Mouse (Mus musculus) gastrocnemius, postnatal 10 days (tissue): ENCODE measurements around the gene Mttp. TPM values are rescaled to one million over a fixed set of nuclear protein-coding genes. Genes with fewer than 3 reads are reported as not detected.
A peak's percentile ranks its signal among the peaks of the same experiment; 100 is the strongest.

ENCODE experiments used
- DNase-seq: peaks from one replicate; pipeline ENCODE4 v3.0.0; 2021; ENCODE audit warnings: mixed read lengths
- total RNA-seq, 2 experiments: library from RNA; stranded (reverse); gene quantifications; 2 replicates each; pipeline ENCODE4 v1.2.3; 2021

Mttp gene
- total RNA-seq, 2 experiments from 2014 or later: 3.6 to 3.7 TPM

DNA sequence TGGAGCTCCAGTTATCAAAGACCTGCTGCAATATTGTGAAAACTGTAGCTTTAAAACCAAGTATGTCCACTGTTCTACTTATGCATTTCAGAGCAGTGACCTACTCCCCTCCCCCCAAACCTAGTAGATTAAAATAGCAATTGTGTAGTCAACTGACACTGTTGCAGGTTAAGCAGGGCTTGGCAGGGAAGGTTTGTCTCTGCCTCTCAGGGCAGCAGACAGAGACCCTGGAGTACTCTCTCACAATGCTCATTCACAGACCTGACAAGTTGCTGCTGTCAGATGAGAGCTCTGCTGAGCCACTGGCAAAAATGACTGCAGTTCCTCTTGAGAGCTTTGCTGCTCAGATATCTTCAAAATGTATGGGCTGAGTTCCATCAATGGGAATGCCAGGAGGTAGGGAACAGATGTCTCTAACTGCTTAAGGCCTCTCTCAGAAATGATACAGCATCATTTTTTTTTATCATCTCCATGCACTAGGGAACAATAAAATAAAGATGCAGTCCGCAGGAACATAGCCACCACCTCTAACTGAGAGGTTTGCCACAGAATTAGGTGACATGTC, 61.6 kb downstream of the Mttp start:
- DNase-seq: no peak

DNA sequence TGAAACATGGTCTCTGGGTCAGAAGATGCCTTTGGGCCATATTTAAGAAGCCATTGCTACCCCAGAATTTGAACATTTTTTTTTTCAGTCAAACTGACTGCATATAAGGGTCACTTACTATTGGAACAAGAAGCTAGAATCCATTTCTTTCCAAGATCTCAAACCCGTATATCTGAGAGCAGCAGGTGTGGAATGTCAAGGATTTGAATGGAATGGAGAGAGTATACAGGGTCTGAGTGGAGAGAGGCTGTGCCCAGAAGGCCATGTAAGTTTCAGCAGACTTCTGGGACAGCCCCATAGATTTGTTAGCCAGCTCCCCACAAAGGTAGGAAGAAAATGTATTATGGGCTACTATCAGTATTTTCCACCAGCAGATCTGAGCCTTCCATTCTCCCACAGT, 66.1 kb downstream of the Mttp start:
- DNase-seq: no peak

DNA sequence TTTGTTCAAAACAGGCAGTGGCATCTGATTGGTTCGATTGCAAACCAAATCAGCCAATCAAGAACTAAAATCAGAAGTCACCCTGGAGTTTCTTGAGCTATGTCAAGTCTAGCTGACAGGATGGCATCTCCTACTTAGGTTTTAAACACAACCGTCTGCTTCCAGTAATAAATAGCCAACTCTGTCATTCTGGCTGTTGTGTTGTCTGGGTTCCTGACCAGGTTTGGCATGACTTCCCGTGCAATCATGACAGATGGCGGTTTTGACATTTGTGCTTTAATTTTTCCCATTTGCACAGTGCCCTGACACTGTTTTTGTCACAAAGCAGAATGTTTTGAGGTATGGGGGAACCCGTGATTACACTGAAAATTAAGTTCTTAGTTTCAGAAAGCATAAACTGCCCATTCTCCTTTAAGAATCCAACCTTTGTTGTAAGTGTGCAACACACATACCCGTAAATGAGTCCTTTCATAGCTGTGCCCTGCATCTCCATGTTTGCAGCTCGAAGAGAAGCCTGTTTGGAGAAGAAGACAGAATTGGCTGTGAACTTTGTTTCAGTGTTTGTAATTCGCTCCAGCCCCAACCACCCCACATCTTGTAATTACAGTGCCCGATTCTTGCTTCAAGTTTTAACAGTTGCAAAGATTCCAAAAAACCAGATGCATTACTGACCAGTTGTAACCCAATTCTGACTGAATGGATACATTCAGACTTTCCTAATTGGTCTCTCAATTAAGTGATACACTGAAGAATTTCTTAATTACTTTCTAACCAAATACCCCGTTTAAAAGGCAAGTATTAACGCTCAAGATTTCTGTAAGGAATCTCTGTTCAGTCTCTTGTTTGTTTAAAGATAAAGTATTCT, 67.1 kb downstream of the Mttp start:
- no peak for DNase-seq

DNA sequence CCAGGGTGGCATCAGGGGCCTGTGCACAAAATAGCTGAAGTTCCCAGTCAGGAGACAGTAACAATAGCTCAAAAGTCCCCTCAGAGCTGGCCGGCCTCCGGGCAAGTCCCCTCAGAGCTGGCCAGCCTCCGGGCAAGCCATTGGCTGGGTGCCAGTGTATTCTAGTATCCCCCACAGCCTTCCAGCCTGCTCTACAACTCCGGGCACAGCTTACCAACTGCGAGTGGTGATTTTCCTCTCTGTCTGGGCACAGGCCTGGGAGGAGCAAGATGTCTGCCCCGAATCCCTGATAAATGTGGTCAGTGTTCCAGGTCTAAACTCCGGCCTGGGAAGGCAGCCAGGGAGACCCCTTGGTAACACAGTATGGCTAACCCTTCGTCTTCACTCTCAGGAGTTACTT, 69.6 kb downstream of the Mttp start:
- peak; percentile 64 for DNase-seq

DNA sequence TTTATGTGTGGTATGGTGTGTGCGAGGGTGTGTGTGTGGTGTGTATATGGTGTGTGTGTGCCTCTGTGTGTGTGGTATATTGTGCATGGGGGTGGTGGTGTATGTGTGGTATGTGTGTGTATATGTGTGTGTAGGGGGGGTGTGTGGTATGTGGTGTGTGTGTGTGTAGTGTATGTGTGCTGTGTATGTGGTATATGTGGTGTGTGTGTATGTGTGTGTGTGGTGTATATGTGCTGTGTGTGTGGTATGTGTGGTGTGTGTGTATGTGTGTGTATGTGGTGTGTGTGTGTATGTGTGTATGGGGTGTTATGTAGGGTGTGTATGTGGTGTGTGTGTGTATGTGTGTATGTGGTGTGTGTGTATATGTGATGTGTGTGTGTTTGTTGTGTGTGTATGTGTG, 70.6 kb downstream of the Mttp start:
- no peak for DNase-seq

DNA sequence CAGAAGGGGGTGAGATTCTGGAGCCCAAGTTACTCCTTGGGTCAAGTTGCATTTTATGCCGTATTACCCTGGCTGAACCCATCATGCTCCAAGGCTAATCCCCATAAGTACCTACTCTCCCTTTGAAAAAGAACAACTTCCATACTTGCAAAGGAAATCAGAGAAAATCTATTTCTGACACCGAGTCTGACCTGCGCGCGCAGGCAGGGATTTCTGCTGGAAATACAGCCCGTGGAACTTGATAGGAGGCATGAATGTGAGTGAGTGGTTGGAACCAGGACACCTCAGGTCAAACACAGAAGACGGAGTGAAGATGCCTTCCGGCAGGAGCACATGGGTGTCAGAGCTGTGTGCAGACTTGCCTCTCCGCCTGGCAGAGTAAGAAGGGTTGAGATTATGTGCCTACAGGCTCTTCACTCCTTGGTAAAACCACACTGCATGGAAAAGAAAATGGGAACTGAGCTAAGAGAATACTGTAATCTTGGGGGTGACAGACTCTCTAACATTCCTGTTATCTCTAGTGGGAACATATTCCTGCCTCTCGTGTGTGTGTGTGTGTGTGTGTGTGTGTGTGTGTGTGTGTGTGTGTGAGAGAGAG, 73.2 kb downstream of the Mttp start:
- DNase-seq: peak; percentile 34

DNA sequence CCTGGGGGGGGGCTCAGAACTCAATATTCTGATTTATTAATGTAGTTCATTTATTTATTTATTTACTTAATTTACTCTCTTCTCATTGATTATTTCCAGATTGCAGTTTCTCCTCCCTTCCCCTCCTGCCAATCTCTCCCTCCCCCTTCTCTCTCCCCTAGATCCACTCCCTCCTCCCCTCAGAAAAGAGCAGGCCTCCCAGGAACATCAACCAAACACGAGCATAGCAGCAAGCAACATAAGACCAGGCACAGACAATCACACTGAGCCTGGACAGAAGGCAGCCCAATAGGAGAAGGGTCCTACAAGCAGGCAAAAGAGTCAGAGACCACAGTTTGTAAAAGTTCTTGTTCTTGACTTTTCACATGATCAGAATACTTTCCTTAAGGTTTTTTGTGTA, 73.8 kb downstream of the Mttp start:
- no peak for DNase-seq

DNA sequence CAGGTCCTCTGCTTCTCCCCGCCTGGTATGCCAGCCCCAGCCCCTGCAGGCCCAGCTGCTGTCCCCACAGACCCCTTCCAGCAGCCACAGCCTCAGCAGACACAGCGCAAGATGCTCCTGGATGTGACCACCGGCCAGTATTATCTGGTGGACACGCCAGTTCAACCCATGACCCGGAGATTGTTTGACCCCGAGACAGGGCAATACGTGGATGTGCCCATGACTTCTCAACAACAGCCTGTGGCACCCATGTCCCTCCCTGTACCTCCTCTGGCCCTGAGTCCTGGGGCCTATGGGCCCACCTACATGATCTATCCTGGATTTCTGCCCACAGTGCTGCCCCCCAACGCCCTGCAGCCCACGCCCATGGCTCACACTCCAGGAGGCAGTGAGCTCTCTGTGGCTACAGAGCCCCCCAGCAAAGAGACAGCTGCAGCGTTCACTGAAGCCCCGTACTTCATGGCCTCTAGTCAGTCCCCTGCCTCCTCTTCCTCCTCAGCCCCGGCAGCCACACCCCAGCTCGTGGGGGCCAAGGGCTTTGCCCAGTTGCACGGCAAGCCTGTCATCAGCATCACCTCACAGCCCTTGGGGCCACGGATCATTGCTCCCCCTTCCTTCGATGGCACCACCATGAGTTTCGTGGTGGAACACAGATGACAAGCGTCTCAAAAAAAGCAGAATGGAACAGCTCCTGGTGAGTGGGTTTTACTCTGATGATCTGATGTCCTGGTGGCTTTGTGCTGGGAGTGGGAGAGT, 74.8 kb downstream of the Mttp start:
- no peak for DNase-seq

DNA sequence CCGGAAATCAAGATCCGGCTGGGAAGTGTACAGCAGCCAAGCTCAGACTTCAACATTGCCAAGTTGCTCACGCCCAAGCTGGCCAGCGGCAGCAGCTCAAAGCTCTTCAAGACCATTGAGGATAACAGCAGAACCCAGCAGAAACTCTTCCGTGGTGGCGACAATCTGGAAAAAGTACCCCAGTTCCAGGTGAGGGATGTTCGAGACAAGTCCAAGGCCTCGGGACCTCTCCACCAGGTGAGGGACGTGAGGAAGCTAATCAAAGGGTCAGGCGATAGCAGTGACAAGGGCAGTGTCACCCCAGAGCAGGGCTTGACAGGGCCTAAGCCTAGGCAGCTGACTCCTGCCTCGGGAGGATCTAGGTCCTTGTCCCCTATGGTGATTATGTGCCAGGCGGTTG, 76.7 kb downstream of the Mttp start:
- no peak for DNase-seq

DNA sequence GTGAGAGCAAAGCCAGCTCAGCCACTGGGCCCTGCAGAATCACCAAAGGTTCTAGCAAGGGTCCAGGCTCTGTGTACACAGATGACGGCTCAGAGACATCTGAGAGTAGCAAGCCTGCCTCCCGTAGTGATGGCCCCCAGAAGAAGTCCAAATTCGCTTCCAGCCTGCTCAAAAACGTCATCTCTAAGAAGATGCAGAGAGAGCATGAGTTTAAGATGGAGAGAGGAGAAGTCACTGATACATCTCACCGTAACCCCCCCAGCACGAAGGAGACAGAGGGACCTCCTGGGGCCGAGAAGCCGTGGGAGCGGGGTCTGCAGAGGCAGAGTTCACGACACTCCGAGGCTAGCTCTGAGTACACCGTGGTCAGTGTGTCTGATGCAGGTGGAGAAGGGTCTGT, 77.5 kb downstream of the Mttp start, which contains the start of gene Gm5105:
Gm5105 (minus strand) TSS at position 101 of the 400 bp plus-strand sequence.
- DNase-seq: no peak

DNA sequence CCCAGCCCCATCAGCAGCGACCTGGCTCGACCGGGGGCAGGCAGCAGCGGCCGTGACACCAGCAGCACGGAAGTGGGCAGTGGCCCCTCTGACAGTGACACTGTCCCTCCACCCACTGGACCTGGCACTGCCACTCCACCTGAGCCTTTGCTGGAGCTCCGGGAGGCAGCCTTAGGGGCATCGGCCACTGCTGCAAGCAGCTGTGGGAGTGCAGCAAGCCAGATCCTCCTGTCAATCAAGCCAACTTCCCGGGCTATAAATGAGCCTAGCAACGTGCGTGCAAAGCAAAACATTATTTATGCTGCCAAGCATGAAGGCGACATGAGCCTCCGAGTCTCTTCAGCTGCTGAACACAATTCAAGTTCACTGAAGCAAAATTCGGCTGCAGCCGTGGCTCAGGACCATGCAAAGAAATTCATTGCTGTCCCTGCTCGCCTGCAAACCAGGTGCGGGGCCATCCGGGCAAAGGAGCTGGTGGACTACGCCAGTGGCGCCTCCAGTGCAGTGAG, 78.4 kb downstream of the Mttp start:
- DNase-seq: peak; percentile 56

DNA sequence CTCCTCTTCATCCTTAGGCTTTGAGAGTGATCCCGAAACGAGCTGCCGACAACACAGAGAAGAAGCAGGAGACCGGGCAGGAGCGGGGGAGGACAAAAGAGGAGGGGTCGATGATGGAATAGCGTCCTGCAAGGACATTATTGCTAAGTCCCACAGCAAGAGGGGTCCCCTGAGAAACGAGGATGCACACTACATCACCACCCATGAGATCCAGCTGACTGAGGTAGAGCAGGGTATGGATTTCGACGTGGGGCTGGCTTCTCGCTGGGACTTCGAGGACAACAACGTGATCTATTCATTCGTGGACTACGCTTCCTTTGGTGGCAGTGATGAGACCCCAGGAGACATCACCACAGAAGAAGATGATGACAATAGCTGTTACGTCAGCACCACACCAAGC, 78.8 kb downstream of the Mttp start:
- no peak for DNase-seq

DNA sequence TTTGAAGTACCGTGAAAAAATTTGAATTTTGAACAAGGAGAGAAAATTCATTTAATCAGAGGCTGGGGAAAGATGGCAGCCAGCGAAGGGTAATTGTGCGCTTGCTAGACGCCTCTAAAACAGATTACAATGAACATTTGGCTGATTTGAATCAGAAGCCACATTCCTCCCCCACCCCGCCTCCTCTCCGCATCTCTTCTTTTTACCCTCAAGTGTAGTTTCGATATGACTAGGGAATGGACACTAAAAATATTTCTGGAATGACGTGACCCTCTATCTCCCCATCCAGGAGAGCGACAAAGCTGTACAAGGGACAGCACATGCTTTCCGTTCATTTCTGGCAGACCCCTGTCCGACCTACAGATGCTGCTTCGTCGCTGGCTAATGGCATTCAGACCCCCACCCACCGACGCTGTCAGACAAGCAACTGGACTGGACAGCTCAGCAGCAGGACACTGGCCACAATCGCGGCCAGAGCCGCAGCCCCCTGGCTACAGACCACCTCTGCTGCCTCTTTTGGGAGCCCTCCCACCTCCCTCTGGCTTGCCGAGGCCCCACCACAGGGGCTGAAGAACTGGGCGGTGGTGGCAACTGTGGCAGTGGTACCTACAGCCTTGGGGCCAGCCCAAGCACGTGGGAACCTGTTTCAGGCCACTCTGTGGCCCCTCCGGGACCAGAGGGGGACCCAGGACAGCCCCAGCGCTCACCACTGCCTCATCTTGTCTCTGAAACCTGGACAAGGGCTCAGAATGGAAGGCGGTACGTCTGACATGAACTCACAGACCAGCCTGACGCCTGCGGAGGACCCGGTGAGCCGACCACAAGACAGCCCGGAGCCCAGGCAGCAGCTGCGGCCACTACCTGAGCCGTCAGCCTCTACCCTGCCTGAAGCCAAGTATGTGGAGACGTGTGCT, 79.8 kb downstream of the Mttp start, which contains the start of gene 1110002E22Rik:
1110002E22Rik (plus strand) TSS at position 321 of the 914 bp plus-strand sequence.
- DNase-seq: peak; percentile 26

DNA sequence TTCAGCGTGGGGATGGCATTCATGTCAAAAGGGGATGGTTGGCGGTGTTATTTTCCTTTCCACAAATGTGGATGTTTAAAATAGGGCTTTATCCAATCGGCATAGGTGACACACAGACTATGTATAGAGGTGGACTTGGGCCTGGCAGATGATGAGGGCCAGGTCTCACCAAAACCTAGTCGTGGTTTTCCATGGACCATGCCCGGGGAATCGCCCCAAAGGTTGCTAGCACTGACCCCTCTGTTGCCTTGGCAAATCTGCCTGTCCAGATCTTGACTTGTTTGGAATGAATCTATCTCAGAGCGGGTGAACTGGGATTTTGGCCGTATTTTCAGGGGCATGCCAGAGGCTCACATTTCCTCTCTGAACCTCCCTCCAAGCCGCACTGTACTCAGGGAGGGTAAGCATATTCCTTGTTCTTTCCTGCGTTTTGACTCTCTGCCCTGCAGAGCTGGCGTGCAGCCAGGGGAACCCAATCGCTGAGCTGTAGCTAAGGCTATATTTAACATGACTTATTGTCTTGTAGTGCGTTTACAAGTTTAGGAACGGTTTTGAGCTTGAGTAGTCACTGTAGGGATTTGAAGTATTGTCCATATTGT, 80.9 kb downstream of the Mttp start:
- DNase-seq: peak; percentile 82

DNA sequence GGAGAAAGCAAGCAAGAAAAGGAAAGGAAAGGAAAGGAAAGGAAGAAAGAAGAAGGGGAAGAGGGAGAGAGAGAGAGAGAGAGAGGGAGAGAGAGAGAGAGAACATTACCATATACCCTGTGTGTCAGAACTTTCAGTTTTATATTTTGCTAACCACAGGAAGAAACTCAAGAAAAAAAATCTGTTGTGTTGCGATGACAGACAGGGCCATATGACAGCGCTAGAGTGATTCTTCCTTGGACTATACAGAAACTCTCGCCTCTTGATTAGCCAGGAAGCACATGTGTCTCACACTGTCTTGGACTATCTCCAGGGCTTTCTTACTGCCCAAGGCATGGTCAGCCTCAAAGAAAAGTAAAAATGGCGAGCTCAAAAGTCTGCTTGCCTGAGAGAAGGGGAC, 82.1 kb downstream of the Mttp start:
- no peak for DNase-seq

DNA sequence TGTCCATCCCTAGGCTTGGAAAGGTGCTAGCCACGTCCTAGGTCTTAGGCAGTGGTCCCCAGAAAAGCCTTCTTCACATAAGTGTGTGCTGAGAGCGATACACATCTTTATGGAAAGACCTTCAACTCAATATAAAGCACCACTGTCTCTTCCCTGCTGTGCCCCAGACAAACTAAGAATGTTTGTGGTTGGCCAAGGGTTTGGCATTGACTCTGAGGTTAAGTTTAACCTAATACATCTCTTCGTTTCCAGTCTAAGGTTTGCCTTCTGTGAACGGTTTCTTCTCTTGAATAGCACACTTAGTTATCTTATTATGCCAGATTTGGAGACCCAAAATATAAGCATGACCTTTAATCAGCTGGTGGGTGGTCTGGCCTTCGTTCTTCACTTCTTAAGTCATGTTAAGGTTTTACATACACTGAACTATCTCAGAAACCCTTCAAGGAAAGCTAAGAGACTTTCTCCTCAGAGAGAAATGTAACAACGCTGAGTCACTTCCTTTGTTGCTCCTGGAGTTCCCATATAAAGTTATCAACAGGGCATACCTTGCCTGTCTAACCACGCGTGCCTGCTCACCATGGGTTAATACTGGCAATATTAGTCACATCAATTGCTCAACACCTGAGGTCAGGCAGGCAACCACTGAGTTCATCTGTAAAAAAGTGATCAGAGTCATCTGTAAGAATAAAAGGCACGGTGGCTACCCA, 83.4 kb downstream of the Mttp start:
- DNase-seq: no peak

DNA sequence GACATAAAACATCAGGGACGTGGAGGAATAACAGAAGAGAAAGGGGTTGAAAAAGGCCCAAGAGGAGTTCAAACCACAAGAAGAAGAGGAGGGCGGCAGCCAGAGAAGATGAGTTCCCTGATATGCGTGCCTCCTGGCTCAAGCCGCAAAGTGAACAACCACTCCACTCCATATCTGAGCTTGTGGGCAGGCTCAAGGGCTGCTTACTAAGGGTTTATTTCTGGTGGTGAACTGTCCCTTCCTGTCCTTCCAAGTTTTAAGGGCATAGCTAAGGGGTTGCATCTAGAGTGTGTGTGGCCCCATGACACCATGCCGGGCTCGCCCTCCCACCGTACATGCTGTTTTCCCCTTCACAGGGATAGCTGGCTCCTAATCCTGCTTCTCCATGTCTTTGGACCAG, 84.3 kb downstream of the Mttp start:
- no peak for DNase-seq

DNA sequence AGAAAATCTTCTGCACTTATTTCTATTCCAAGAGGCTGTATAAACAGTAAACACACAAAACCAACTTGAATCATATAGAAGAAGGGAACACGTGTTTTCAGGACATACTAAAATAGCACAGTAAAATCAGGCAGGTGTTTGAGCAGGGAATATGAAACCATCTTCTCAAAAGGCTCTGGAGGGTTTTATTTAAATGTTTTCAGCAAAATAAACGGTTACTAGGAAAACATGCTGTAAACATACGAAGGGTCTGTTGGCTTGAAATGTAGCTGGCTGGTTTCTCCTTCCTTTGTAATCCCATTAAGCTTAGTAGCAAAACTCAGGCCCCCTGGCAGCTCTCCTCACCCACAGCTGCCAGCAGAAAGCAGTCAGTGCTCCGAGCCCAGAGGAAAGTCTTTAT, 86.5 kb downstream of the Mttp start:
- no peak for DNase-seq

DNA sequence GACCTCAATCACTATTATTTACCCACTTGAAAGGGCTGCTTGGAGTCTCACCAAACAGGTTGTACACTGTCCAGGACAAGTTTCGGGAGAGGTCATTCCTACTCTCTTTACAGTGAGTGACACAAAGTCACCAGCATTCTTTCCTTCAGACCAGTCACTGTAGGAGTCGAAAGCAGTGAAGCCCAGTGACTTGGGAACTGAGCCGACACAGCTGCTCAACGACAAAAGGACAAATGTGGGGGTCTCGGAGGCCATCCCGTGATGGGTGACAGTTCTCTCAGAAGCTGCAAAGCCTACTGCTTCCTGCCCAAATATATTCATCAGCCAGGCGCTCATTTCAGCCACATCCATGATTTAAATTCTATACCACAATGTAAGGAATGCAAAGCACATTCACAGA, 87.8 kb downstream of the Mttp start:
- DNase-seq: no peak

DNA sequence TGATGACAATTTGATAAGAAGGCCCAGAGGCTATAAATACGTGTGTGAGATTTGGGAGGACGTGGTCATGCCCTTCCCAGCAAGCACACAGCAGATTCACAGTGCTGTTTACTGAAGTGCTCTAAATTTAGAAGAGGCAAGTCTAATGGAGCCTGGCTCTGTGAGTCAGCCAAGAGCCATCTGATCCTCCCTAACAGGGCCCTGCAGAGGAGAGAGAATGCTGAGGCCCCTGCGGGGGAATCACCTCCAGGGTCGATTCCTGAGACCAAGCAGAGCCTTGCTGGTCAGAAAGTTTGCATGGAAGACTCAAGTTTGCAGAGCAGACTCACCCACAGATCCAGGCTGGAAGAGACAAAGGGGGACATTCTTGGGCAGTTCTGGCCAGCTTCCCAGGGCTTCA, 90.8 kb downstream of the Mttp start:
- peak; percentile 28 for DNase-seq
